Mouse (Mus musculus): ENCODE results near the gene Exoc3l4.

Exoc3l4 gene

DNA sequence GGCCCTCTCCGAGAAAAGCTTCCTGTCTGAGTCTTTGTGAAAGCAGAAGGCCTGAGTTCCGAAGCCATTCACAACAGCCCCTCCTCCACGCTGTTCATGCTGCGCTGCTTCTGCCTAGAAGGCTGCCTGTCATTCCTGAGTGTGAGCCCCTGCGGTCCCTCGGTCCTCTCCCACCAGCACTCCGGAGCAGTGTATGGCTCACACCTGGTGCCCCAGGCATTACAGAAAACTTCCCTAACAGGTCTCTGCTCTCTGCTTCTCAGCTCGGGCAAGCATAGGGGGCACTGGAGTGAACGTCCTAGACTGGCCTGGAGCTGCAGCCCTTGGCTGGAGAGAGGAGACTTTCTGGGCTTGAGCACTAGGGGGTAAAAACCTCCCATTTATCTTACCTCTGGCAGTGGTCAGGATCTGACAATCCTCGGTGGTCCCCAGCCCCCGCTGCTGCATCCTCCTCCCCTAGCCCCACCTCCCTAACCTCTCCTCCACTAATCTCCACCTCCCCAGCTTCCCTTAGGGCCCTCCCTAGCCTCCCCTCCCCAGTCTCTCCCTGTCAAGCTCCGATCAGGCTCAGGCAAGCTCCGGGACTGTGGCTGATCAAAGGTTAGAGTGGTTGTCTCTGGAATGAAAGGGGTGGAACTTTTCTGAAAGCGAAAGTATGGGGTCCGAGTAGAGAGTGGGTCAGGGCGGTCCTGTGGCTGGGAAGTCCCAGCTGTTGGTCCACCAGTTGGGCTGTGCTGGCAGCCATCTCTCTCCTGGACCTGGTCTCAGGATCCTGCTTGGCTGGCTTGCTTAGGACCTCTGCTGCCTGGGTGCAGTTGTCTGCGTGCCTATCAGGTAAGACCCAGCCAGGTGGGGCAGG, at the start of gene Exoc3l4:
Exoc3l4 (plus strand) TSS at position 97 of the 859 bp plus-strand sequence.
- 31% methylated on average over 17 of the region's 17 CpGs for WGBS

- WGBS, result 50% methylated on average over 7 of the region's 7 CpGs
These were observed 49.8 kb upstream of the Exoc3l4 start for GRCm38 (mm10) chr12:111367065-111367464.

GRCm38 (mm10) chr12:111370249-111370648, 46.6 kb upstream of the Exoc3l4 start:
- WGBS, result 68% methylated on average over 4 of the region's 4 CpGs

DNA sequence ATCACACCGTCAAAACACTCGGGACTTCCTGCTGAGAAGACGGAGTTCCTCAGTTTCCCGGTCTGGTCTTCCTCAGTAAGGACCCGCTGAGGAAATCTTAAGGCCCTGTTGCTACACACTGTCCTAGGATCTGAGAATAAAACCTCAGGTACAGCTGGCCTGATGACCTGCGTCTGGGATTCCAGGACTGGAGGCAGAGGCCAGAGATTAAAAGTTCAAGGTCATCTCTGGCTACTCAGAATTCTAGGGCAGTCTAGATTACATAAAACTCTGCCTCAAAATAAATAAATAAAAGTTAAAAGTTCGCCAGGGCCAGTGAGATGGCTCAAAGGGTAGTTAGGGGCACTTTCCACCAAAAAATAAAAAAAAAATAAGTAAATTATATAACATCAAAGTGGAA, 44.9 kb upstream of the Exoc3l4 start:
- WGBS, result 71% methylated on average over 7 of the region's 7 CpGs

DNA sequence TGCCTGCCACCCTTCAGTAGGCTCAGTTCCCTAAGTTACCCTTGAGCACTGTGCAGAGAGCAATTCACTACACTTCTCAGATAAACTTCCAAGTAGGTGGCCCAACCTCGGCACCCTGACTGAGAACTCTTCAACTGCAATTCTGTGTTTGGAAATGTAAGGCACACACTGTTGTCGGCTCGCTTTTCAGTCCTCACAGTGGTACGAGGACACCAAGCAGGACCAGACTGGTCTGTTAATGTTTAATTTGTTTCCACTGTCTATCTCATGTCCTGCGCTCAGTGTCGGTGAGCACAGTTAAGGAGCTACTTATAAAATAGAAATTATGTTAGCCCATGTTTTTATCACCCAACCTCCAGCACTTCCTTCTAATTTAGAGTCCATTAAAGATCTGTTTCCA, 43.4 kb upstream of the Exoc3l4 start:
- 74% methylated on average over 6 of the region's 6 CpGs for WGBS

DNA sequence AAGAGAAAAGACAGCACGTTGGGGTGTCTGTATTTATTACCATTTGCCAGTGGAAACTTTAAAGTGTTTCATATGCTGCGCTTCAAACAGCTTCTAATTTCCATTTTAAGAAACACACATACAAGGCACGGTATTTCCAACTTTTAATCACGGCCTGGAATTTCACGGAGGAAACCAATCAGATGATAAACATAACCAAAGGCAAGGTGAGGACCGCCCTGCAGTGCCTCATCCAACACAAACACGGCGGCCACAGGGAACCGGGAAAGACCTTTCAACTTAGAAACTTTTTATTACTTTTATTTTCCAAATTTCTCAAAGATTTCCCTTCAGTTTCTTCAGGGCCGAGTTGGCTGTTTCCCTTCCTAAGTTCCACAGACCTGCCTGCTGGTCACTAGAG, 42.1 kb upstream of the Exoc3l4 start:
- WGBS, result 34% methylated on average over 10 of the region's 10 CpGs

- 17% methylated on average over 12 of the region's 12 CpGs for WGBS
These were observed 41.3 kb upstream of the Exoc3l4 start for GRCm38 (mm10) chr12:111375559-111375958.

DNA sequence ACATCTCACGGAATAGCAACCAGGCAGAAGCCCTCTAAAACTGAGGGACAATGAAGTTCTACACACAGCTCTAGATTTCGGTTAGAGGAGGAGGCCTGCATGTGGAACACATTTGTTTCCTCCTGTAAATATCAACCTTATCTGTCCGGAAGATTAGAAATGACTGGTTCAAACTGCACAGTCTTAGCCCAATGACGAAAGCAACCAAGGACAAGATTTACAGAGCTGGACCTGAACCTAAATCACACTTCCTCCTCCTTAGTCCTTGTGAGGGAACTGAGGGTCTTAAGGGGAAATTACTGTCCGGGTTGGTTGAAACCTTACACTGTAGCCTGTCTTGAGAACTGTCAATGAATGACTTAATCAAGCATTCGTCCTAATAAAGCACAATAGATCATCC, 40.8 kb upstream of the Exoc3l4 start:
- 4% methylated on average over 6 of the region's 6 CpGs for WGBS

GRCm38 (mm10) chr12:111376826-111377331, 39.9 kb upstream of the Exoc3l4 start:
- under 1% methylated on average over 48 of the region's 49 CpGs for WGBS

DNA sequence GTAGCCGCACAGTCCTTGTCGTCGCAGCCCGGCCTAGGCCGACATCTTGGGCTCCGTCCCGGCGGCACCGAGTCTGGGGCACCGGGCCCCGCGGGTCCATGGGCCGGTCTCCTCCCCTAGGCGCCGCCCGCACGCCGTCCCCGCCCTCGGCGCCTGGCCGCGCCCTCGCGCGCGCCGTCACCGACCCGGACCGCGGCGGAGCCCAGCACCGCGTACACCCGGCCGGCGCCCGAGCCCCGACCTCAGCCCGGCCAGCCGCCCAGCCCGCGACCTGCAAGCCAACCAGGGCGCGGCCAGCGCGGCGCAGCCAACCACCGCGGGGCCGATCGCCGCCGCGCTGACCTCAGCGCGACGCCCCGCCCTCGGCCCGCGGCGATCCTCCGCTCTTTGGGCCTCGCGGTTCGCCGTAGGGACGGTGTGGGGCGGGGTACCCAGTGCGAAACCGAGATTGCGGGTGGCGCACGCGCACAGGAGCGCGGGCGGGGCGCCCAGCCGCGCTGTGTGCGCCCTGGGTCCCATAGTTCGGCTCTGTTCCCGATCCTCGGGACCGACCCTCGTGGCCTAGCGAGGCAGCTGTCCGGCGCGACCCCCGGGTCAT, 39.3 kb upstream of the Exoc3l4 start, which contains the start of gene Cdc42bpb:
Cdc42bpb (minus strand) TSS at position 343 of the 598 bp plus-strand sequence.
- WGBS, result under 1% methylated on average over 91 of the region's 94 CpGs

DNA sequence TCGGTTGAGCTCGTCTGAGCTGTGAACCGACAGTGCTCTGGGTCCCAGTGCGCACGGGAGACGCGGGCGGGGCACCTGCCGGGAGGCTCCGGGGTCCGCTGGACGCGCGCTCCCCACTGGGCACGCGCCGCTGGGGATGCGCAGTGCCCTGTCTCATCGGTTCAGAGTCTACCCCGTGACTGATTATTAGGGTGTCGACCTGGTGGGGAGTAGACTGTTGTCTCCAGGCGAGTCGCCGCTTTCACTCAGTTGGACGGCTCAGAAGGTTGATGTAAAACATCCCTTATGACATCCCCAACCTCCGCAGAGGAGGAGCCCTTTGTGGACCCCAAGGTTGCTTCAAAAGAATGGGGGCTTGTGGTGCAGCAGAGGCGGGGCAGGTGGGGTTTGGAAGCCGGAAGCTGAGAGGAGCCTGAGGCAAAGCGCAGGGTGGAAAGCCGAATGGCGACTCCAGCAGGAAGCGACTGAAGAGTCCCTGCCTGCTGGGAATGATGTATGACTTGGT, 38.8 kb upstream of the Exoc3l4 start:
- WGBS, result 0% methylated on average over 32 of the region's 32 CpGs

- WGBS, result 73% methylated on average over 12 of the region's 12 CpGs
These were observed 38.0 kb upstream of the Exoc3l4 start for GRCm38 (mm10) chr12:111378812-111379211.

DNA sequence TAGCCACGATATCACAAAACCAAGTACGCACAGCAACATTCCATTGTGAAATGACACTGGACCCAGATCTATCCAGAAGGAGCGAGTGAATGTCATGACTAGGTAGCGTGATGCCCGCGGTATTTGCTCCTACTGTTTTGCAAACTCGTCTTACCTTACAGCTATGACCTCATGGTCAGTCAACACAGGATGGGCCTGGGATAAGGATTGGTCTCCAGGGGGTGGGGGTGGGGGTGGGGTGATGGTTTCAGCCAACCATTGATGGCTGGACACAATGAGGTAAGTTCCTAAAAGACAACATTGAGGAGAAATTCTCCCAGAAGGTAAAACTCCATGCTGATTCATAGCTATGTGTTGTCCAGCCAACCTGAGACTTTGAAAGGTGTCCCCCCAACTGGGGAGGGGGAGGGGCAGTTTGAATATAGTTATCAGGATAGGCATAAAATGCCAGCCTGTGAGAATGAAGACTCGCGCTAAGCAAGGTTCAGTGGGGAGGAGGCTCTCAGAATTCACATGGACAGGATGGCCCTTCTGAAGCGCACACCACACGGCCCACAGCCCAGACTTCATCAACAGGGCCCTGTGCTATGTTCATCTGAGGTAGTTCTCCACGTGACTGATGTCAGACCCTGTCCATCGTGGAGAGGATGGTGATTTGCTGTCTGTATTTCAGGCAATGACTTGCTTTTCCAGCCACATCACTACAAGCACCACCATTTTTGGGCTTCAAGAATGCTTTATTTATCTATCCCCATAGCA, 30.8 kb upstream of the Exoc3l4 start:
- WGBS, result 75% methylated on average over 13 of the region's 13 CpGs

GRCm38 (mm10) chr12:111386642-111387120, 30.1 kb upstream of the Exoc3l4 start:
- WGBS, result 46% methylated on average over 8 of the region's 8 CpGs

GRCm38 (mm10) chr12:111387146-111387545, 29.7 kb upstream of the Exoc3l4 start:
- WGBS, result 82% methylated on average over 4 of the region's 4 CpGs

- 89% methylated on average over 6 of the region's 6 CpGs for WGBS
These were observed 22.8 kb upstream of the Exoc3l4 start for GRCm38 (mm10) chr12:111394008-111394407.

- 57% methylated on average over 5 of the region's 5 CpGs for WGBS
These were observed 19.8 kb upstream of the Exoc3l4 start for GRCm38 (mm10) chr12:111396997-111397396.

DNA sequence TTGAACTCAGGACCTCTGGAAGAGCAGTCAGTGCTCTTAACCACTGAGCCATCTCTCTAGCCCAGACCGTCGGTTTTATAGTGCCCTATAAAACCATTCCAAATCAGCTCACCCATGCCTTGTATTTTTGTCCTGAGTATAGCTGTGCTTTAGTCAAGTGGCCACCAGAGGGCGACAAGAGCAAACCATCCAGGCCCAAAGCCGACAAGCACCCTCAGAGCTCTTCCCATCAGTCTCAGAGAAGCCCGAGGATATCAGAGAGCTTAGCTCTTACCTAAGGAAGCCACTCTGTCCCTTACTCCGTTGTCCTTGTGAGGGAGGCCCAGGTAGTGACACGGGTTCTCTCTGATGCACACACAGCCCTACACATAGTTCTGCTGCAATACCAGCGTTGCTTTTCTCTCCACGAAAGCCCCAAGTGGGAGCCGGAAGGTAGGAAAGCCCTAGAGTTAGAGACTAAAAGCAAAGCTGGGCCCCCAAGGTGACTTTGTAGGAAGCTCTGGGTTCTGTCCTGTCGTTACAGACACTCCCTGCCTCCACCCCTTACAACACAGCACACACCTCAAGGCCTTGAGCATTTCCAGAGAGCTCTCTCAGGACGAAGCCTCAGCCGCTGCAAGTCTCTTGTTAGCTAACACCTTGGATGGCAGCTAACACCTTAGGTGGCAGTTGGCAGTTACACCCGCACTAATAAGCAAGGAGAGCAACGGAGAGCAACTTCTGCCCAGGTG, 15.2 kb upstream of the Exoc3l4 start:
- WGBS, result 30% methylated on average over 15 of the region's 15 CpGs

DNA sequence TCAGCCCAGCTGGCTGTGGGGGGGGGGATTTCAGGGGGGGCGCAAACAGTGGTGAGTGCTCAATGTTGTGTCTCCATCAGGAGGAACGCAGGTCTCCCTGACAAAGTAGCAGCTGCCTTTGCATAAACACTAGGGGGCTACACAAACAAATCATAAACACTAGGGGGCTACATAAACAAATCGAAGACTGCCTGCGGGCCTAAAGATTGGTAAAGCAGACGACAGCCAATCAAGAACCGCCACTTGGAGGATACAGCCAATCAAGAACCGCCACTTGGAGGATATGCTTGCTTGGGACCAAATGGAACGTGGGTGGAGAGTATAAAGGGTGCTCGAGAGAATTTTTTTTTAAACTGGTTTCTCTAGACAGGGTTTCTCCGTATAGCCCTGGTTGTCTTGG, 11.9 kb upstream of the Exoc3l4 start:
- WGBS, result 66% methylated on average over 10 of the region's 10 CpGs

GRCm38 (mm10) chr12:111406622-111407021, 10.2 kb upstream of the Exoc3l4 start, which contains the start of gene Lbhd2:
Gene Lbhd2, plus strand, starts transcription at chr12:111406809.
- WGBS, result 3% methylated on average over 24 of the region's 24 CpGs

DNA sequence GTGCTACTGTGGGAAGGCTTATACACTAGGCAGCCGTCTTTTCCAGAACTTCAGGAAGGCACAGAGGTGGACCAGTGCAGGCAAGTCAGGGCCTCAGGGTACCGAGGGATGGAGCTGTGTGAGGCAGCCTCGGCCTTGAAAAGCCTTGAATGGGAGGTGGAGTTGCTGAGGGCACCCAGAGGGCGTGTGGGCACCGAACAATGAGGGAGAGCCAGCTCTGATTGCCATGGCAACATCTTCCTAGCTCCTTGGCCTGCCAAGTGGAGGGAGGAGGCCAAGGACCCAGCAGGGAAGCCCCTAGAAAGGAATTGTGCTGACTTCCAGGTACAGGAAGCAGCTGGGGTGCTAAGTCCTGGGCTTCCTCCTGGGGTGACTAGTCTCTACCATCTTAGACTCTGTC, 7.2 kb upstream of the Exoc3l4 start:
- 45% methylated on average over 5 of the region's 5 CpGs for WGBS

All from cerebral cortex, adult 2 months (tissue).